Mouse (Mus musculus) neural tube, embryonic 13.5 days (tissue): Measurements from ENCODE around the gene Ift122. TPM values are rescaled to one million over a fixed set of nuclear protein-coding genes. Genes with fewer than 3 reads are reported as not detected.

Experiments used
- ATAC-seq: fragments of 200-750 bp; cut with Nextera tagmentation; 2 replicates; pipeline ENCODE4 v1.8.0; 2017; ENCODE audit warnings: low read depth, mild to moderate bottlenecking, moderate TSS enrichment, moderate library complexity
- H3K27ac ChIP-seq: fragments of 300-500 bp; sonication (generic); replicated peaks from 2 replicates; pipeline ENCODE4 v1.5.1; 2015; ENCODE audit warnings: moderate library complexity, mild to moderate bottlenecking, inconsistent platforms
- H3K27me3 ChIP-seq: fragments of 300-500 bp; sonication (generic); 2 replicates; pipeline ENCODE4 v1.6.1; 2015; ENCODE audit warnings: mild to moderate bottlenecking, inconsistent platforms
- H3K36me3 ChIP-seq: fragments of 300-500 bp; sonication (generic); 2 replicates; pipeline ENCODE4 v1.6.1; 2015; ENCODE audit warnings: mild to moderate bottlenecking, inconsistent platforms
- H3K4me1 ChIP-seq: fragments of 300-500 bp; sonication (generic); replicated peaks from 2 replicates; pipeline ENCODE4 v1.6.1; 2015; ENCODE audit warnings: inconsistent platforms
- H3K4me2 ChIP-seq: fragments of 300-500 bp; sonication (generic); 2 replicates; pipeline ENCODE4 v1.6.1; 2015; ENCODE audit warnings: inconsistent platforms, mild to moderate bottlenecking, moderate library complexity
- H3K4me3 ChIP-seq: fragments of 300-500 bp; sonication (generic); 2 replicates; pipeline ENCODE4 v1.5.1; 2015; ENCODE audit warnings: mild to moderate bottlenecking, inconsistent platforms
- H3K9ac ChIP-seq: fragments of 300-500 bp; sonication (generic); 2 replicates; pipeline ENCODE4 v1.6.1; 2015; ENCODE audit warnings: moderate library complexity, mild to moderate bottlenecking, inconsistent platforms
- H3K9me3 ChIP-seq: fragments of 300-500 bp; sonication (generic); 2 replicates; pipeline ENCODE4 v1.6.1; 2016; ENCODE audit warnings: inconsistent platforms
- WGBS: fragments of 180-500 bp; shearing (Covaris S2); methylation state at CpG from one replicate; pipeline ENCODE4 v1.1.7; 2015; 5-methylcytosine and 5-hydroxymethylcytosine counted together
- polyA plus RNA-seq: library from polyadenylated mRNA; unstranded; fragments of >200 nt; fragmentation: Nextera tagmentation; extraction: Ambion mirVana; gene quantifications from 2 replicates; pipeline ENCODE4 v1.2.1, GENCODE M21; 2015

Ift122 gene
- polyA plus RNA-seq: 26.3 and 27.8 TPM in 2 replicates

- Histone ChIP-seq H3K36me3 (peaks cover 16% of the 10 kb centered on the region), H3K4me2 (peak within 1 kb of the TSS; percentile 87), H3K27ac (peak within 1 kb of the TSS; percentile 84), H3K4me1 (peaks cover 23% of the 10 kb centered on the region), H3K27me3 (no peaks in the 10 kb centered on the region), H3K9me3 (no peaks in the 10 kb centered on the region), H3K9ac (peak within 1 kb of the TSS; percentile 73), H3K4me3 (peak within 1 kb of the TSS; percentile 56)
- WGBS: under 1% methylated on average over 51 of the region's 51 CpGs
- ATAC-seq: peak; percentile 99
Observed at GRCm38 (mm10) chr6:115853091-115853813, at the start of gene Ift122, which contains the start of gene Mbd4. TSS of gene Ift122 (plus strand) at chr6:115853470. TSS of gene Mbd4 (minus strand) at chr6:115853371.

GRCm38 (mm10) chr6:115803541-115804382 is 49.5 kb upstream of the Ift122 start:
- Histone ChIP-seq H3K36me3 (peaks cover 85% of the 10 kb centered on the region), H3K4me2 (no peak overlapping the region), H3K9ac (no peak overlapping the region), H3K27ac (no peak overlapping the region), H3K4me1 (peaks cover 25% of the 10 kb centered on the region), H3K9me3 (no peaks in the 10 kb centered on the region), H3K27me3 (no peaks in the 10 kb centered on the region), H3K4me3 (no peak overlapping the region)
- ATAC-seq: no peak
- 47% methylated on average over 16 of the region's 16 CpGs for WGBS

- ATAC-seq: no peak
- Histone ChIP-seq H3K27me3 (no peaks in the 10 kb centered on the region), H3K9me3 (no peaks in the 10 kb centered on the region), H3K4me1 (peaks cover 25% of the 10 kb centered on the region), H3K27ac (no peak overlapping the region), H3K9ac (no peak overlapping the region), H3K36me3 (peaks cover 76% of the 10 kb centered on the region), H3K4me3 (no peak overlapping the region), H3K4me2 (no peak overlapping the region)
- WGBS: 61% methylated on average over 10 of the region's 10 CpGs
Observed at GRCm38 (mm10) chr6:115804432-115805192, 48.7 kb upstream of the Ift122 start.

- Histone ChIP-seq H3K4me3 (peak overlapping the region; percentile 100), H3K27me3 (no peaks in the 10 kb centered on the region), H3K4me2 (peak overlapping the region; percentile 88), H3K36me3 (peaks cover 47% of the 10 kb centered on the region), H3K9me3 (no peaks in the 10 kb centered on the region), H3K4me1 (peaks cover 25% of the 10 kb centered on the region), H3K9ac (peak overlapping the region; percentile 99), H3K27ac (peak overlapping the region; percentile 96)
- ATAC-seq: no peak
- 3% methylated on average over 15 of the region's 15 CpGs for WGBS
Observed at GRCm38 (mm10) chr6:115807464-115808195, 45.6 kb upstream of the Ift122 start.

GRCm38 (mm10) chr6:115808196-115808487 is 45.1 kb upstream of the Ift122 start:
- H3K9ac ChIP-seq: peak overlapping the region; percentile 99
- ATAC-seq: peak; percentile 16; the same call in 1 of the 2 replicates
- H3K27me3 ChIP-seq: no peaks in the 10 kb centered on the region
- peak overlapping the region; percentile 96 for H3K27ac ChIP-seq
- peaks cover 42% of the 10 kb centered on the region for H3K36me3 ChIP-seq
- peak overlapping the region; percentile 88 for H3K4me2 ChIP-seq
- peaks cover 25% of the 10 kb centered on the region for H3K4me1 ChIP-seq
- under 1% methylated on average over 22 of the region's 22 CpGs for WGBS
- H3K4me3 ChIP-seq: peak overlapping the region; percentile 100
- H3K9me3 ChIP-seq: no peaks in the 10 kb centered on the region

- Histone ChIP-seq H3K27me3 (no peaks in the 10 kb centered on the region), H3K36me3 (peaks cover 38% of the 10 kb centered on the region), H3K4me1 (peaks cover 25% of the 10 kb centered on the region), H3K27ac (peak within 1 kb of the TSS; percentile 96), H3K9me3 (no peaks in the 10 kb centered on the region), H3K4me3 (peak within 1 kb of the TSS; percentile 100), H3K9ac (peak within 1 kb of the TSS; percentile 99), H3K4me2 (peak within 1 kb of the TSS; percentile 88)
- under 1% methylated on average over 47 of the region's 47 CpGs for whole genome bisulfite sequencing
- ATAC-seq: peak; percentile 88
Observed at GRCm38 (mm10) chr6:115808488-115809231, 44.6 kb upstream of the Ift122 start, which contains the start of gene Rpl32. TSS of gene Rpl32 (minus strand) at chr6:115808747.

GRCm38 (mm10) chr6:115811606-115812005 is 41.7 kb upstream of the Ift122 start:
- H3K36me3 ChIP-seq: peaks cover 9% of the 10 kb centered on the region
- H3K27ac ChIP-seq: no peak overlapping the region
- H3K9ac ChIP-seq: no peak overlapping the region
- whole genome bisulfite sequencing: 74% methylated on average over 8 of the region's 8 CpGs
- H3K27me3 ChIP-seq: no peaks in the 10 kb centered on the region
- no peak overlapping the region for H3K4me2 ChIP-seq
- no peak for ATAC-seq
- H3K4me1 ChIP-seq: peaks cover 12% of the 10 kb centered on the region
- no peak overlapping the region for H3K4me3 ChIP-seq
- H3K9me3 ChIP-seq: no peaks in the 10 kb centered on the region

GRCm38 (mm10) chr6:115814104-115814503 is 39.2 kb upstream of the Ift122 start:
- no peak for ATAC-seq
- H3K9ac ChIP-seq: no peak overlapping the region
- H3K4me3 ChIP-seq: no peak overlapping the region
- H3K4me2 ChIP-seq: no peak overlapping the region
- 40% methylated on average over 4 of the region's 4 CpGs for WGBS
- H3K27me3 ChIP-seq: no peaks in the 10 kb centered on the region
- H3K36me3 ChIP-seq: no peaks in the 10 kb centered on the region
- no peaks in the 10 kb centered on the region; the same call in 1 of the 2 replicates for H3K4me1 ChIP-seq
- no peaks in the 10 kb centered on the region for H3K9me3 ChIP-seq
- H3K27ac ChIP-seq: no peak overlapping the region

- 79% methylated on average over 4 of the region's 4 CpGs for WGBS
- Histone ChIP-seq H3K27me3 (no peaks in the 10 kb centered on the region), H3K36me3 (no peaks in the 10 kb centered on the region), H3K4me2 (no peak overlapping the region), H3K9ac (no peak overlapping the region), H3K4me3 (no peak overlapping the region), H3K9me3 (no peaks in the 10 kb centered on the region), H3K27ac (no peak overlapping the region), H3K4me1 (no peaks in the 10 kb centered on the region; the same call in 1 of the 2 replicates)
- no peak for ATAC-seq
Observed at GRCm38 (mm10) chr6:115815041-115815440, 38.2 kb upstream of the Ift122 start.

GRCm38 (mm10) chr6:115818129-115818528 is 35.1 kb upstream of the Ift122 start:
- 73% methylated on average over 2 of the region's 2 CpGs for WGBS
- Histone ChIP-seq H3K4me3 (no peak overlapping the region), H3K9ac (no peak overlapping the region), H3K9me3 (no peaks in the 10 kb centered on the region), H3K4me1 (no peaks in the 10 kb centered on the region; the same call in 1 of the 2 replicates), H3K27ac (no peak overlapping the region), H3K36me3 (no peaks in the 10 kb centered on the region), H3K4me2 (no peak overlapping the region), H3K27me3 (no peaks in the 10 kb centered on the region)
- no peak for ATAC-seq
